Mouse (Mus musculus) left cerebral cortex, adult 11 months (tissue): Measurements from ENCODE around the gene Carmil1.
A peak's percentile ranks its signal among the peaks of the same experiment; 100 is the strongest.

Experiments
- DNase-seq: peaks from one replicate; pipeline ENCODE4 v3.0.0; 2022; ENCODE audit warnings: low spot score

Carmil1 gene

GRCm38 (mm10) chr13:24103152-24103551 is 177.4 kb downstream of the Carmil1 start:
- DNase-seq: no peak

GRCm38 (mm10) chr13:24102256-24102655 is 178.3 kb downstream of the Carmil1 start:
- DNase-seq: no peak

- DNase-seq: no peak
Observed at GRCm38 (mm10) chr13:24101157-24102130, 179.2 kb downstream of the Carmil1 start.

GRCm38 (mm10) chr13:24100516-24101094 is 180.0 kb downstream of the Carmil1 start:
- DNase-seq: no peak

- DNase-seq: no peak
Observed at GRCm38 (mm10) chr13:24096573-24096972, 184.0 kb downstream of the Carmil1 start.

- no peak for DNase-seq
Observed at GRCm38 (mm10) chr13:24094825-24095547, 185.6 kb downstream of the Carmil1 start.

GRCm38 (mm10) chr13:24093108-24093507 is 187.5 kb downstream of the Carmil1 start:
- no peak for DNase-seq

- no peak for DNase-seq
Observed at GRCm38 (mm10) chr13:24092073-24092472, 188.5 kb downstream of the Carmil1 start.

- DNase-seq: no peak
Observed at GRCm38 (mm10) chr13:24082153-24082552, 198.4 kb downstream of the Carmil1 start.

- DNase-seq: no peak
Observed at GRCm38 (mm10) chr13:24081698-24082097, 198.9 kb downstream of the Carmil1 start.

GRCm38 (mm10) chr13:24072588-24072987 is 208.0 kb downstream of the Carmil1 start:
- DNase-seq: no peak

GRCm38 (mm10) chr13:24067553-24067952 is 213.0 kb downstream of the Carmil1 start:
- DNase-seq: no peak

GRCm38 (mm10) chr13:24065536-24065935 is 215.1 kb downstream of the Carmil1 start:
- no peak for DNase-seq

- DNase-seq: no peak
Observed at GRCm38 (mm10) chr13:24062770-24063169, 217.8 kb downstream of the Carmil1 start.

GRCm38 (mm10) chr13:24055072-24055869 is 225.3 kb downstream of the Carmil1 start:
- no peak for DNase-seq

GRCm38 (mm10) chr13:24051496-24051895 is 229.1 kb downstream of the Carmil1 start:
- no peak for DNase-seq

- no peak for DNase-seq
Observed at GRCm38 (mm10) chr13:24050330-24050729, 230.3 kb downstream of the Carmil1 start.

- DNase-seq: peak; percentile 67
Observed at GRCm38 (mm10) chr13:24049267-24050034, 231.1 kb downstream of the Carmil1 start.

GRCm38 (mm10) chr13:24048611-24049010 is 232.0 kb downstream of the Carmil1 start:
- no peak for DNase-seq

GRCm38 (mm10) chr13:24045271-24045670 is 235.3 kb downstream of the Carmil1 start:
- no peak for DNase-seq

- no peak for DNase-seq
Observed at GRCm38 (mm10) chr13:24040221-24040620, 240.4 kb downstream of the Carmil1 start.
